Mouse (Mus musculus): ENCODE measurements around the gene Fbn1.

GRCm38 (mm10) chr2:125380086-125380485 lies 127.7 kb downstream of the Fbn1 start:
- TF ChIP-seq CTCF (IDR thresholded peaks at IDR 0.05) (no peak), POLR2A (IDR thresholded peaks at IDR 0.05; ENCODE audit: insufficient read depth, low read depth, low read length) (no peak)

Data from heart, adult 2 months (tissue).